Mouse (Mus musculus): ENCODE data around the gene Myo18a. TPM values are rescaled to one million over a fixed set of nuclear protein-coding genes. Genes with fewer than 3 reads are reported as not detected.

Gene Myo18a
- total RNA-seq, 2 experiments from 2014 or later = 159 to 173 TPM

- DNase-seq (ENCODE audit: low spot score in 2 of 2) = no peak
Observed at GRCm38 (mm10) chr11:77835109-77835508, 72.1 kb downstream of the Myo18a start.

GRCm38 (mm10) chr11:77836290-77836689, 73.2 kb downstream of the Myo18a start:
- no peak for DNase-seq (ENCODE audit: low spot score in 2 of 2)

GRCm38 (mm10) chr11:77836751-77837150, 73.7 kb downstream of the Myo18a start:
- no peak for DNase-seq (ENCODE audit: low spot score in 2 of 2)

- no peak for DNase-seq (ENCODE audit: low spot score in 2 of 2)
Observed at GRCm38 (mm10) chr11:77837856-77838255, 74.8 kb downstream of the Myo18a start.

GRCm38 (mm10) chr11:77840523-77841245, 77.6 kb downstream of the Myo18a start:
- DNase-seq (ENCODE audit: low spot score in 2 of 2) = no peak

- DNase-seq (ENCODE audit: low spot score in 2 of 2) = no peak
Observed at GRCm38 (mm10) chr11:77843068-77843905, 80.2 kb downstream of the Myo18a start.

GRCm38 (mm10) chr11:77843906-77844200, 80.8 kb downstream of the Myo18a start:
- no peak for DNase-seq (ENCODE audit: low spot score in 2 of 2)

GRCm38 (mm10) chr11:77847599-77848128, 84.6 kb downstream of the Myo18a start:
- DNase-seq (ENCODE audit: low spot score in 2 of 2) = no peak

- DNase-seq (ENCODE audit: low spot score in 2 of 2) = no peak
Observed at GRCm38 (mm10) chr11:77848131-77848530, 85.1 kb downstream of the Myo18a start.

- DNase-seq (ENCODE audit: low spot score in 2 of 2) = no peak
Observed at GRCm38 (mm10) chr11:77849151-77849550, 86.1 kb downstream of the Myo18a start.

- peak; percentile 77 to 84 for DNase-seq (ENCODE audit: low spot score in 2 of 2)
Observed at GRCm38 (mm10) chr11:77850401-77851244, 87.6 kb downstream of the Myo18a start.

- no peak for DNase-seq (ENCODE audit: low spot score in 2 of 2)
Observed at GRCm38 (mm10) chr11:77851483-77852010, 88.5 kb downstream of the Myo18a start.

- DNase-seq (ENCODE audit: low spot score in 2 of 2) = no peak
Observed at GRCm38 (mm10) chr11:77852195-77852594, 89.1 kb downstream of the Myo18a start.

- no peak for DNase-seq (ENCODE audit: low spot score in 2 of 2)
Observed at GRCm38 (mm10) chr11:77852941-77853668, 90.1 kb downstream of the Myo18a start.

GRCm38 (mm10) chr11:77854641-77855040, 91.6 kb downstream of the Myo18a start:
- no peak for DNase-seq (ENCODE audit: low spot score in 2 of 2)

GRCm38 (mm10) chr11:77855396-77855795, 92.3 kb downstream of the Myo18a start:
- no peak for DNase-seq (ENCODE audit: low spot score in 2 of 2)

GRCm38 (mm10) chr11:77857089-77857488, 94.0 kb downstream of the Myo18a start:
- DNase-seq (ENCODE audit: low spot score in 2 of 2) = no peak

- no peak for DNase-seq (ENCODE audit: low spot score in 2 of 2)
Observed at GRCm38 (mm10) chr11:77858589-77858988, 95.5 kb downstream of the Myo18a start.

GRCm38 (mm10) chr11:77860947-77861346, 97.9 kb downstream of the Myo18a start:
- no peak for DNase-seq (ENCODE audit: low spot score in 2 of 2)

GRCm38 (mm10) chr11:77862887-77863286, 99.8 kb downstream of the Myo18a start:
- DNase-seq (ENCODE audit: low spot score in 2 of 2) = no peak

Measured in layer of hippocampus, postnatal 14 days (tissue).